Mouse (Mus musculus) layer of hippocampus, adult 11-12 months (tissue): ENCODE measurements at regions not wholly inside any gene's neighbourhood (a gene's known extent, or its start where the extent isn't known, plus 50 kb on each side); places are given as distances from the start of the nearest gene placed in this dataset.

Source experiments
- DNase-seq: peaks from one replicate; pipeline ENCODE4 v3.0.0; 2022; ENCODE audit warnings: low spot score

GRCm38 (mm10) chr13:102258207-102258606, 435.2 kb upstream of the Cd180 start:
- DNase-seq, result no peak

GRCm38 (mm10) chr13:102273818-102274217, 419.5 kb upstream of the Cd180 start:
- DNase-seq, result no peak

GRCm38 (mm10) chr13:102275296-102275695, 418.1 kb upstream of the Cd180 start:
- DNase-seq, result no peak

- no peak for DNase-seq
Observed at GRCm38 (mm10) chr13:102276885-102277284, 416.5 kb upstream of the Cd180 start.

DNA sequence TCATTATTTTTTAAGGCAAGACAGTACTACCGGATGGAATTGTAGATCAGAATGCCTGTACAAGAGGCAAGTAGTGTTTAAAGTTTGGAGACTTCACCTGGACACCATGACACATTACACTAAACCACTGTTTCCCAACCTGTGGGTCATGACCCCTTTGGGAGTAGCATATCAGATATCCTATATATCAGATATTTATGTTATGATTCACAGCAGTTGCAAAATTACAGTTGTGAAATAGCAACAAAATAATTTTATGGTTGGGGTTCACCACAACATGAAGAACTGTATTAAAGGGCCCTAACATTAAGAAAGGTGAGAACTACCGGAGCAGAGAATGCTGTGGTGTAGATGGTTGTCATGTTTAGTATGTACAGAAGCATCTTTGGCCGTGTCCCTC, 413.2 kb upstream of the Cd180 start:
- no peak for DNase-seq

- DNase-seq, result no peak
Observed at GRCm38 (mm10) chr13:102294451-102294850, 398.9 kb upstream of the Cd180 start.

DNA sequence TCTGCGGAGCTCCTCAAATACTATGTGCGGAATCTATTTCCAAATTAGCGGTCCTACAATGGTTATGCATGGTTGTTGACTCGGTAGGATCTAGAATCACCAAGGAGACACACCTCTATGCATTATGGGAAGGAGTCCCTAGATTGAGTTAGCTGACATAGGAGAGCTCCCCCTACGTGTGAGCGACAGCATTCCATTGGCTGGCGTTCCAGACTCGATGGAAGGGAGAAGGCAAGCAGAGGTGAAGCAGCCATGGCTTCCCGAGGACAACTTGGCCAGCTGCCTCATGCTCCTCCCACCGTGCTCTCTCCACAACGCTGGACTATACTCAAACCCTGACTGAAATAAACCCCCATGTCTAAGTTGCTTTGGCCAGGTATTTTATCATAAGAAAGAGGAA, 398.3 kb upstream of the Cd180 start:
- no peak for DNase-seq

DNA sequence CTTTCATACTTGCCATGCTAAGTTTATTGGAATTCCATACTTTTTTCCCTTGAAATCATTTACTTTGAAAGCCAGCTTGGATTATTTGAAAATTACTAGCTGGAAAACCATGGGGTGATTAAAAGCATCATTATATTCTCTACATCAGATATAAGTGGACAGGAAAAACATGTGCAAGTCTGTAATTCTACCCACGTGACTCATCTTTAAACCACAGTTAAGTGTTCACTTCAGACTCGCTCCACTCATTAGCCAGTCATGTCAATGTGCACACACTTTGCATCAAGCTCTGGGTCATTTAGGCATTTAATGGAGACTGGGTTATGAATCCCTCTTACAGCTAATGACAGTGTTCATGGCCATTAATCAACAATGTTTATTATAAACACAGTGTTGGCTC, 385.4 kb upstream of the Cd180 start:
- no peak for DNase-seq

- no peak for DNase-seq
Observed at GRCm38 (mm10) chr13:102312096-102312495, 381.3 kb upstream of the Cd180 start.

GRCm38 (mm10) chr13:102315921-102316692, 377.3 kb upstream of the Cd180 start:
- no peak for DNase-seq

- no peak for DNase-seq
Observed at GRCm38 (mm10) chr13:102318891-102319404, 374.4 kb upstream of the Cd180 start.

DNA sequence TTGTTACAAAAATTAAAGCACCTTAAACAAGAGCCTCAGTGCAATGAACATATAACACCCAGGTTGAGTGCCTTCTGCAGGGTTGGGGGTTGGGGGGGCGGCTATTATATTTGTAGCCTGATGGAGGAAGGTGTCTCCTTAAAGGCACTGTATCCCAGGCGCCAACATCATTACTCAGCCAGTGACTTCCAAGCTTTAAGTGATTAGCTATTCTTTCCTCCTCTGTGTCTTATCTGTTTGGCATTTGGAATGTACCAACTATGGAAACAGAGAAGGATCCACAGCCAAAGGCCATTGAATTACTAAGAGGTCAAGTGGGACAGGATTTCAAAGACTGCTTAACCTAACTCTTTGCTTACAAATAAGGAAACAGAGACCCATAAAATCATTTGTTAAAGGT, 373.9 kb upstream of the Cd180 start:
- DNase-seq, result no peak

GRCm38 (mm10) chr13:102323876-102324275, 369.5 kb upstream of the Cd180 start:
- DNase-seq, result no peak

GRCm38 (mm10) chr13:102326003-102326402, 367.4 kb upstream of the Cd180 start:
- no peak for DNase-seq

DNA sequence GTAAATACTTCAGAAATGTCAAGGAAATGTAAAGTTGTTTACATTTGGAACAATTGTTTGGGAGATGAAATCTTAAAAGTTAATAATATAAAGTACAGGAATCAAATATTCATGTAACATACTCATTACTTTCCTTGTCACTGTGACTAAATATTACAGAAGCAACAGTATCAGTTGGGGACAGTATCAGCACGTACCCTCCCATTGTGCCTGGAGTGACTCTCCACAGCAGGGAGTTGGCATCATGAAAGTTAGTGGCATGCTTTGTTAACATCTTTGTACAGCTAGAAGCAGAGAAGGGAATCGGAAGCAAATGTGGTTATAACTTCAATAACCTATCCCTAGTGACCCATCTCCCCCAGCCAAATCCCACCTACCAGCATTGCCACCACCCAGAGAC, 366.8 kb upstream of the Cd180 start:
- no peak for DNase-seq

DNA sequence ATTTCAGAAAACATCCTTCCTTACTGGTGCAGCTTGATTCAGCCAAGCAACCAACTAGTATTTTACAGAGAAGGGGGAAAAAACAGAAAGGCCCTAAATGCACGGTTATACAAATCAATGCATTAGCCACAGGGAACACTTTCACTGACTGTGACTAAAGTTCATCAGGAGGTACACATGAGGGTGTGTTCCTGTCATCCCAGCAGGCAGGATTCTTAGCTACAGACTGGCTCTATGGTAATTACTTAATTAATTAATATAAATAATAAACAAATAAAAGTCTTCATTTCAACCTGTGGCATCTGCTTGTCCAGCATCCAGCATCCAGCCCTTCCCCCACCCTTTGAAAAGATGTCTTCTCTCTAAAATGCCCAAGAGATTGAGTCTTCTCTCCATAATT, 359.7 kb upstream of the Cd180 start:
- no peak for DNase-seq

GRCm38 (mm10) chr13:102334131-102334534, 359.2 kb upstream of the Cd180 start:
- peak; percentile 28 for DNase-seq

DNA sequence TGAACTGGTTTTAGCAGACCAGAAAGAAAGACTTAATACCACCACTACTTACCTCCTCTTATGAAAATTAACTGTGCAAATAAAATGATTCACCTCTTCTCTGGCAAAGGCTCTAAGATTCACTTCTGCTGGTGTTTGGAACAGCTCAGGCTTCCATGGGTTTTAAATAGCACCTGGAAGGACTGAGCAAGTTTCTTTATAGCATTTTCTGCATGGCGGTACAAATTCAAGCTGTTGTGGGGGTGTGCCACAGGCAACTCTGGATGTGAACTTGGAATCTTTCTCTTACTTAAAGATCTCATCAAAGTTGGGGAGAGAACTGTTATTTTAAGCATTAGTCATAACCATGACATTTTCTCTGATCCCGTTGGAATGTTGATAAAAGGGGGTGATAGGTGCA, 350.1 kb upstream of the Cd180 start:
- no peak for DNase-seq

DNA sequence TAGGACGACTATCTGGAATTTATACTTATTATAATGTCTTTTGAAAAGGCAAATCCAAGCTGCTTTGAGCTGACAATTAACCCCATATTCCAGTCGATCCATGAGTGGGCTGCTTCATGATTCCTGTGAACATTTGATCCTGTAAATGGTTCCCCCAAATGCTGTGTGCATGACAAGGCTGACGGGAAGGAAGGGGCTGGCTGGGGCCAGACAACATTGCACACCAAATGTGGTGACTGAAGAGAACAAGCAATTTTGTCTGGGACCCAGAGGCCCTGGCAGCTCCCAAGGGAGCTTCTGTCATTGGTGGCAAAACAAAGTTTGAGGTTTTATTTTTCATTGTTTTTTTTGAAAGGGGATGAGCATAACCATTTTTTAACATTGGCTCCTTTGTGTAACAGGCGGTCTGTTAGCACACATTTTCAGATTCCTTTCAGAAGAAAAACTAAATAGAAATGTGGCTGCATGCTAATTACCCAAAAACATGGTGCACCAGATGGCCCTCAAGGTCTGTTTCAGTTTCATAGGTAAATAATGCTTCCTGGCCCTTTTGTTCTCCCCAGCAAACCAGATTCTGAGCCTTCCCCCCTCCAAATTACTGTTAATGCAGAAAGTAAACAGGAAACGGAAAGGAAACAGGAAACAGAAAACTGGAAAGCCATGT, 348.6 kb upstream of the Cd180 start:
- peak; percentile 49 for DNase-seq

- no peak for DNase-seq
Observed at GRCm38 (mm10) chr13:102349493-102349892, 343.9 kb upstream of the Cd180 start.

DNA sequence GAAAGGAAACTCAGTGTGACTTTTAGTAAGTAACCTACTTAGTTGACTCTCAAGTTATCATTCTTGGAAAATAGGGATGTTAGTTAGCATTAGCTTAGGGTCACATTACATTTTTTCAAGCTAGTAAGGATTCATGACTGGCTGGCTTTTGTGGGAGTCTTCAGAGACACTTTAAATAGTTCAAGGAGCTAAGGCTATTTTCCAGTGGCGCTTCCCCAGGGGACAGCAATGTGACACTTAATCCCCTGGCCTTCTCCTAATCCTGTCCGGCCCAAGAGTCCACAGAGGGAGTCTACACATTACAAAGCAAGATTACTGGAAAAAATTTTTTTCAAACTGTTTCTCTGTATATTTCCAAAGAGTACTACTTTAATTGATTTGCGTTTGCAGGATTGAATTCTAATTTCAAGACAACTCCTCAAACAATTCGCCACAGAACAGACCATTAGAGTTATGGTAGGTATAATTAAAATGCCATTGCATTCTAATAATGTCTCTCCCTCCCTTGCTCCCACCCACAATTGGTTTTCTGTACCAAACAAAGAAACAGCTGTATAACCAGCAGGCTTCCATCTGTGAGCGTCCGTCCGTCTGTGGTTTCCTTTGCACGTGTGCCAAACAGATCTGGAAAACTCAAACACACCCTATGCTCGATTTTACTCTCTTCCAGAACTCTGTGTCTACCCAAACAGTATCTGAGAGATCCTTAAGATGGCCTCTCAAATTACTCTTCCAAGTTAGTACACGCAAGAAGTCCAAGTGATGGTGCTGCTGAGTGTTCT, 341.1 kb upstream of the Cd180 start:
- DNase-seq, result no peak

GRCm38 (mm10) chr13:102355569-102355968, 337.8 kb upstream of the Cd180 start:
- no peak for DNase-seq
